Mouse (Mus musculus) C2C12 (cell line): ENCODE results near the gene Lyg2. TPM values are rescaled to one million over a fixed set of nuclear protein-coding genes. Genes with fewer than 3 reads are reported as not detected.

Source experiments
- H3K27me3 ChIP-seq: one replicate; pipeline ENCODE4 v1.6.1; 2011; ENCODE audit not compliant: control insufficient read depth, insufficient read depth, insufficient read length
- H3K36me3 ChIP-seq: one replicate; pipeline ENCODE4 v1.6.1; 2011; ENCODE audit not compliant: control insufficient read depth, insufficient read depth
- H3K4me3 ChIP-seq: one replicate; pipeline ENCODE4 v1.5.1; 2011; ENCODE audit warnings: mild to moderate bottlenecking, control low read depth; ENCODE audit not compliant: poor library complexity, insufficient read depth, severe bottlenecking
- H3K79me2 ChIP-seq: one replicate; pipeline ENCODE4 v1.6.1; 2011; ENCODE audit not compliant: control insufficient read depth, insufficient read depth
- H3K79me3 ChIP-seq: one replicate; pipeline ENCODE4 v1.6.1; 2011; ENCODE audit warnings: low read depth, control low read depth
- H3ac ChIP-seq: one replicate; pipeline ENCODE3; 2011; ENCODE audit warnings: low read depth; ENCODE audit not compliant: control insufficient read depth, insufficient read length
- CEBPB ChIP-seq: IDR thresholded peaks from one replicate; pipeline ENCODE4 v1.6.1; 2011; ENCODE audit warnings: low read depth, mild to moderate bottlenecking, control low read depth, moderate library complexity
- CTCF ChIP-seq: IDR thresholded peaks from one replicate; pipeline ENCODE4 v1.5.1; 2011; ENCODE audit not compliant: control insufficient read depth, insufficient read depth, insufficient read length
- FOSL1 ChIP-seq: IDR thresholded peaks from one replicate; pipeline ENCODE4 v1.8.0; 2011; ENCODE audit warnings: mild to moderate bottlenecking, low read length; ENCODE audit not compliant: poor library complexity, insufficient read depth, severe bottlenecking
- MAX ChIP-seq: IDR thresholded peaks from one replicate; pipeline ENCODE4 v1.6.1; 2011; ENCODE audit warnings: mild to moderate bottlenecking, control low read depth
- MYOD1 ChIP-seq: IDR thresholded peaks from one replicate; pipeline ENCODE4 v1.6.1; 2011; ENCODE audit warnings: low read depth; ENCODE audit not compliant: control insufficient read depth, insufficient read length
- MYOG ChIP-seq: IDR thresholded peaks from one replicate; pipeline ENCODE4 v1.6.1; 2011; ENCODE audit not compliant: control insufficient read depth, insufficient read length; ENCODE audit errors: extremely low read depth
- USF1 ChIP-seq: IDR thresholded peaks from one replicate; pipeline ENCODE4 v1.6.1; 2011; ENCODE audit warnings: low read depth, mild to moderate bottlenecking, control low read depth, moderate library complexity
- polyA plus RNA-seq: library from polyadenylated mRNA; unstranded; fragments of >200 nt; fragmentation: generic; extraction: Trizol; gene quantifications from one replicate; pipeline ENCODE4 v1.2.1, GENCODE M21; 2012; ENCODE audit warnings: missing spikeins

Gene Lyg2
- polyA plus RNA-seq, 1 experiment = not detected

GRCm38 (mm10) chr1:37864511-37865400, 51.5 kb downstream of the Lyg2 start:
- no peaks in the 10 kb centered on the region for H3K27me3 ChIP-seq
- no peak for TF ChIP-seq CEBPB
- no peak for TF ChIP-seq FOSL1
- TF ChIP-seq MYOD1 = no peak
- no peak for TF ChIP-seq CTCF
- TF ChIP-seq MAX = no peak
- TF ChIP-seq USF1 = no peak
- TF ChIP-seq MYOG = no peak
- no peaks in the 10 kb centered on the region for H3K79me2 ChIP-seq
- no peaks in the 10 kb centered on the region for H3K36me3 ChIP-seq
- H3K79me3 ChIP-seq = no peaks in the 10 kb centered on the region
- peak overlapping the region; percentile 42 for H3K4me3 ChIP-seq
- peak overlapping the region; percentile 79 for H3ac ChIP-seq

Other genes starting within 250 kb of the Lyg2 start
- gene 2010300C02Rik, start 196.4 kb downstream of the Lyg2 start, polyA plus RNA-seq = not detected
- gene Tsga10, start 50.1 kb downstream of the Lyg2 start, polyA plus RNA-seq = 0.46 TPM
- gene Lipt1, start 44.8 kb downstream of the Lyg2 start, polyA plus RNA-seq = 5.8 TPM
- gene Mitd1, start 26.1 kb downstream of the Lyg2 start, polyA plus RNA-seq = 6.6 TPM
- gene Mrpl30, start 26.0 kb downstream of the Lyg2 start, polyA plus RNA-seq = 152 TPM
- not detected for gene Lyg1, start 41.3 kb upstream of the Lyg2 start, polyA plus RNA-seq
- gene Txndc9, start 81.4 kb upstream of the Lyg2 start, polyA plus RNA-seq = 41.1 TPM
- gene Eif5b, start 81.5 kb upstream of the Lyg2 start, polyA plus RNA-seq = 12.1 TPM
- gene Rev1, start 213.3 kb upstream of the Lyg2 start, polyA plus RNA-seq = 7.0 TPM